19 mouse cellular contexts compared by ENCODE assay signal in genomic region chr11:36679361-36679760, GRCm38 (mm10).
A peak's percentile ranks its signal among the peaks of the same experiment; 100 is the strongest.
DNase-seq lines count a peak whose midpoint lies in the region; ATAC-seq and TF ChIP-seq lines count a peak whose summit lies in the region.
"Had no signal": no experiment of that assay in that cellular context is flagged by ENCODE, and none has a peak within 500 bp of the region (broad histone marks: within the 10 kb centered on the region; RNA-seq: fewer than 3 reads in every experiment).

No protein-coding gene starts in this region.

- no peaks in the 10 kb centered on the region for H3K9me3 ChIP-seq in forebrain, embryonic 15.5 days
- no peaks in the 10 kb centered on the region for H3K9me3 ChIP-seq in forebrain, embryonic 10.5 days
- H3K9me3 ChIP-seq in hindbrain, embryonic 13.5 days: no peaks in the 10 kb centered on the region
- H3K9me3 ChIP-seq in midbrain, embryonic 13.5 days: no peaks in the 10 kb centered on the region
- H3K9me3 ChIP-seq: intestine, embryonic 15.5 days; kidney, embryonic 15.5 days; limb, embryonic 15.5 days had no signal

- no peaks in the 10 kb centered on the region for H3K36me3 ChIP-seq in forebrain, embryonic 15.5 days
- no peaks in the 10 kb centered on the region for H3K36me3 ChIP-seq in forebrain, embryonic 10.5 days (replicated peaks)
- H3K36me3 ChIP-seq in hindbrain, embryonic 13.5 days: no peaks in the 10 kb centered on the region
- no peaks in the 10 kb centered on the region for H3K36me3 ChIP-seq in midbrain, embryonic 13.5 days
- H3K36me3 ChIP-seq: intestine, embryonic 15.5 days; kidney, embryonic 15.5 days; limb, embryonic 15.5 days had no signal

- H3K4me2 ChIP-seq in forebrain, embryonic 15.5 days (replicated peaks): no peak overlapping the region
- peak overlapping the region; percentile 76 for H3K4me2 ChIP-seq in hindbrain, embryonic 13.5 days
- H3K4me2 ChIP-seq in midbrain, embryonic 13.5 days (replicated peaks): peak overlapping the region; percentile 73
- H3K4me2 ChIP-seq: heart, embryonic 11.5 days; intestine, embryonic 15.5 days; kidney, embryonic 15.5 days; limb, embryonic 15.5 days had no signal

- no peak overlapping the region for H3K9ac ChIP-seq in forebrain, embryonic 15.5 days (replicated peaks)
- H3K9ac ChIP-seq in hindbrain, embryonic 13.5 days: no peak overlapping the region
- H3K9ac ChIP-seq in midbrain, embryonic 13.5 days (replicated peaks): no peak overlapping the region
- H3K9ac ChIP-seq: intestine, embryonic 15.5 days; kidney, embryonic 15.5 days; limb, embryonic 15.5 days; liver, postnatal 0 days had no signal

- no peak for DNase-seq in forebrain, embryonic 10.5 days (ENCODE audit: extremely low spot score, low spot score)
- peak; percentile 75 for DNase-seq in brain, embryonic 14.5 days (ENCODE audit: low read depth)
- DNase-seq in thymus, postnatal 0 days (ENCODE audit: low spot score): no peak
- no peak for DNase-seq in liver
- no peak for DNase-seq in spleen, postnatal 4 days (ENCODE audit: low spot score in 2 of 2)
- DNase-seq: adrenal gland, postnatal 25 days; cerebellum, adult 11-12 months; heart, postnatal 10 days; layer of hippocampus, postnatal 36 days; liver, postnatal 0 days; lung, postnatal 10 days had no signal

- no peak for TF ChIP-seq CTCF in brain, embryonic 14.5 days (IDR thresholded peaks at IDR 0.05; ENCODE audit: borderline replicate concordance, extremely low read depth, insufficient read depth, insufficient read length)

- 24% methylated on average over 2 of the region's 2 CpGs for WGBS in forebrain, embryonic 15.5 days
- 72% methylated on average over 2 of the region's 2 CpGs for WGBS in forebrain, embryonic 10.5 days
- WGBS in hindbrain, embryonic 13.5 days: 72% methylated on average over 2 of the region's 2 CpGs
- 37% methylated on average over 2 of the region's 2 CpGs for WGBS in midbrain, embryonic 13.5 days

- no peaks in the 10 kb centered on the region for H3K27me3 ChIP-seq in forebrain, embryonic 15.5 days
- H3K27me3 ChIP-seq in forebrain, embryonic 10.5 days (ENCODE audit: poor library complexity, severe bottlenecking): peaks cover 33% of the 10 kb centered on the region
- no peaks in the 10 kb centered on the region for H3K27me3 ChIP-seq in hindbrain, embryonic 13.5 days
- no peaks in the 10 kb centered on the region for H3K27me3 ChIP-seq in midbrain, embryonic 13.5 days
- H3K27me3 ChIP-seq: CH12.LX; intestine, embryonic 15.5 days had no signal

- no peak for TF ChIP-seq POLR2A in brain, embryonic 14.5 days (IDR thresholded peaks at IDR 0.05; ENCODE audit: borderline replicate concordance, extremely low read depth, insufficient read depth, insufficient read length, poor library complexity, severe bottlenecking)

- H3K4me1 ChIP-seq in forebrain, embryonic 15.5 days: peaks cover 24% of the 10 kb centered on the region
- H3K4me1 ChIP-seq in forebrain, embryonic 10.5 days: peaks cover 42% of the 10 kb centered on the region
- H3K4me1 ChIP-seq in hindbrain, embryonic 13.5 days (replicated peaks): peaks cover 27% of the 10 kb centered on the region
- H3K4me1 ChIP-seq in midbrain, embryonic 13.5 days (replicated peaks): peaks cover 35% of the 10 kb centered on the region
- H3K4me1 ChIP-seq: intestine, embryonic 15.5 days; limb, embryonic 15.5 days had no signal

- H3K4me3 ChIP-seq in forebrain, embryonic 15.5 days: no peak overlapping the region
- no peak overlapping the region for H3K4me3 ChIP-seq in forebrain, embryonic 10.5 days
- no peak overlapping the region for H3K4me3 ChIP-seq in hindbrain, embryonic 13.5 days
- no peak overlapping the region for H3K4me3 ChIP-seq in midbrain, embryonic 13.5 days (replicated peaks)
- H3K4me3 ChIP-seq: intestine, embryonic 15.5 days; kidney, embryonic 15.5 days; limb, embryonic 15.5 days had no signal

- H3K27ac ChIP-seq in forebrain, embryonic 15.5 days (replicated peaks): 0 out of 2 replicates have a peak overlapping the region, but pooled peaks have one; percentile 8
- H3K27ac ChIP-seq in forebrain, embryonic 10.5 days: no peak overlapping the region
- peak overlapping the region; percentile 97 for H3K27ac ChIP-seq in hindbrain, embryonic 13.5 days
- H3K27ac ChIP-seq in midbrain, embryonic 13.5 days: peak overlapping the region; percentile 97
- H3K27ac ChIP-seq: intestine, embryonic 15.5 days; kidney, embryonic 15.5 days; limb, embryonic 15.5 days had no signal

- ATAC-seq in forebrain, embryonic 15.5 days (replicated peaks): no peak
- ATAC-seq in hindbrain, embryonic 13.5 days (ENCODE audit: low FRiP score): no peak
- ATAC-seq in midbrain, embryonic 13.5 days: peak; percentile 25; the same call in 1 of the 2 replicates
- ATAC-seq: intestine, embryonic 15.5 days; liver, postnatal 0 days had no signal
